Mouse (Mus musculus): ENCODE data around the gene 4930556J24Rik. TPM values are rescaled to one million over a fixed set of nuclear protein-coding genes. Genes with fewer than 3 reads are reported as not detected.
"Not testable (repeated sequence)": the region's sequence is repeated elsewhere in the genome, so short reads cannot be mapped to it uniquely, and the experiment has no call there.

Gene 4930556J24Rik
- total RNA-seq (2015) (not detected in 2 replicates), total RNA-seq (2017) (not detected in 2 replicates)

DNA sequence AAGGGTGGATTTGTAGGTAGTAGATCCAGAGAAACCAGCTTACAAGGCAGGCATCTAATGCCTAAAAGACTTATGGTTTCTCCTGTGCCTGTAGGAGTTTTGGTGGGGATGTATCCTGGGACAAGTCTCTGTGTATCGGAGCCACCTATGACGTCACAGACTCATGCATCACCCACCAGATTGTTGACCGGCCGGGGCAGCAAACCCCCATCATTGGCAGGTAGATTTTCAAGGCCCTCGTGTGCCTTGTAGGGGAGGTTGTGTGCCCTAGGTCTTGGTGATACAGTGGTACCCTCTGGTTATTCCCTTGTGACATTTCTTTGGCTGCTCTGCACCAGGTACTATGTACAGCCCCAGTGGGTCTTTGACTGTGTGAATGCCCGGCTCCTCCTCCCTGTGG, at the start of gene 4930556J24Rik:
TSS of gene 4930556J24Rik (minus strand) at position 101 of the 400 bp plus-strand sequence.
- no peak for ATAC-seq (ENCODE audit: poor library complexity, severe bottlenecking)

DNA sequence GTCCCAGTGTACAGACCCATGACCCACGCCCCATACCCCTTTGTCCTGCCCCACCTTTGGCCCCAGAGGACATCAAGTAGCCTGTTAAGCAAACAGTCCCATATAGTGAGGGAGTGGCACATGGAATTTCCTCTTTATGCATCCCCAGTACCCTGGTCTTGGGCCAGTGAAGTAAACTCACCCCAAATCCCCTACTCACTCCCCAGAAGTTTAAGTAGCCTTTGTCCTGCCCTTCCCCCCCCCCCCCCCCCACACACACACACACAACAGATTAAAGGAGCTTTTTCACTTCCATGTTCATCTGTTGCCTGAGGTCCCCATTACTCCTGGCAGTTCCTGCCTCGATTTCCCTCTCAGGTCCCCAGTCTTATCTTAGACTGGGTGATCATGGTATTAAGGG, 46.7 kb upstream of the 4930556J24Rik start:
- no peak for ATAC-seq (ENCODE audit: poor library complexity, severe bottlenecking)

DNA sequence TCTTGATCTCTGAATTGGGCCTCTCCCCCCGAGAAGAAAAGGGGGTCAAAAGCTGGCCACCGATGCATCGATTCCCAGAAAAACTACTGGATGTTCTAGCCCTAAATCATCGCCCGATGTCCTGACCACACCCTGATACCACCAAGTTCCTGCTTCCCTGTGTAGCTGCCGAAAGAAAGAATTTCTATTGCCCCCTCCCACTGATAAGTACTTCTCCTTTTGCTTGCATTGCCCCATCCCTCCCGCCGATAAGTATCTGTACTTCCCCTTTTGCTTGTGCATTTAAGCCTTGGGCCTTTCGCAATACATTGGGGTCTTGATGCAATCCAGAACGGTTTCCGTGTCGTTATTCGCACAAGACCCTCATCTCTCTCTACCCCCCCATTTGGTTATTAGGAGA, 45.5 kb upstream of the 4930556J24Rik start:
- not testable (repeated sequence) for ATAC-seq (ENCODE audit: poor library complexity, severe bottlenecking)

- ATAC-seq (ENCODE audit: poor library complexity, severe bottlenecking) = not testable (repeated sequence)
Observed at GRCm38 (mm10) chr11:4015796-4016195, 39.2 kb upstream of the 4930556J24Rik start.

- no peak for ATAC-seq (ENCODE audit: poor library complexity, severe bottlenecking)
Observed at GRCm38 (mm10) chr11:4012616-4013015, 36.0 kb upstream of the 4930556J24Rik start.

- no peak for ATAC-seq (ENCODE audit: poor library complexity, severe bottlenecking)
Observed at GRCm38 (mm10) chr11:4006462-4006861, 29.9 kb upstream of the 4930556J24Rik start.

- no peak for ATAC-seq (ENCODE audit: poor library complexity, severe bottlenecking)
Observed at GRCm38 (mm10) chr11:4005220-4005805, 28.7 kb upstream of the 4930556J24Rik start.

GRCm38 (mm10) chr11:4001603-4002002, 25.0 kb upstream of the 4930556J24Rik start:
- ATAC-seq (ENCODE audit: poor library complexity, severe bottlenecking) = peak; percentile 77

DNA sequence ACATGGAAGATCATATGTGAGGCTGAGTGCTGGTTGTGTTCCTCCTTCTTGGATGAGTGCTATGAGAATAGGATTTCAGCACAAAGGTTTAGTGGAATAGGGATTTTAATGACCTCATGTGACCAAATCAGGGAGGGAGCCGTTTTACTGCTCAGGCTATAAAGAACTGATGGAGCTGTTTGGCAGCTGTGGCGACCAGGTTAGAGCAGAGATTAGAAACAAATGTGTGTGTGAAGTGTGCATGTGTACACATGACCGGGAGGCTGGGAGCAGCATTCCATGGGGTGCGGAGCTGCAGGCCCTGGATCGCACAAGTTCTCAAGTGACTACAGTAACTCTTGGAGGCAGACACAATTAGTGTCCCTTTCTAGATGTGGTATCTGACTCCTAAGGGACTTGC, 23.0 kb upstream of the 4930556J24Rik start:
- ATAC-seq (ENCODE audit: poor library complexity, severe bottlenecking) = no peak

- ATAC-seq (ENCODE audit: poor library complexity, severe bottlenecking) = peak; percentile 93
Observed at GRCm38 (mm10) chr11:3997978-3998720, 21.6 kb upstream of the 4930556J24Rik start.

DNA sequence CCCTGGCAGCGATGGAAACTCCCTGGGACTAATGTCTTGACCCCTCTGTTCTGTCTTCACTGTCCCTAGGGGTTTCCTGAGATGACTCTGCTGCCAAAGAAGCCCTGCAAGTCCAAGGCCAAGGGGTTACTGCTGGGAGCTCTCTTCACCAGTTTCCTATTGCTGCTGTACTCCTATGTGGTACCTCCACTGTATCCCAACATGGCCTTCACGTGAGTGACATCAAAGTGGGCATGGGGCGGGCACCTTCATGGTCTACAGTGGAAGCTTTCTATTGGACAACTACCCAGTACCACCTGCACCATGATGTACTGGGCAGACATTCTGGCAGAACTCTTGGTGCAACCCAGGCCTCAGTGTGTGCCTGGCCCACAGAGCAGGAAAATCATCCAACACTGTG, 20.3 kb upstream of the 4930556J24Rik start:
- no peak for ATAC-seq (ENCODE audit: poor library complexity, severe bottlenecking)

DNA sequence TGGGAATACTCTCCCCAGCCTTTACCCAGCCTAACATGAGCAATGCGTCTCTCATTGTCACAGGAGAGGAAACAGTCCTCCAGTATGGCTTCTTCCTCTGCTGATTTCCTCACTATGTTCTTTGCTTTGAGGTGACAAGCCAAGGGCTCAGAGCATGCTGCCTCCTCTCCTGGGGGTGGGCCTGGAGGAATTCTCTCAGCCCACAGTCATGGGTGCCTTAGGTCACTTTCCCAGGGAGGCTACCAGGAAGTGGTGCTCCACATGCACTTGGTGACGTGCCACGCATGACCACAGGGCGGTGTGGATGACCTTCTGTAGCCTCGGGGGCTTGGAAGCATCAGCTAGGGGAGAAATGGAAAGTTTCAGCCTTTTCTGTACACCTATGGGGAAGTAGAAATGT, 18.9 kb upstream of the 4930556J24Rik start:
- no peak for ATAC-seq (ENCODE audit: poor library complexity, severe bottlenecking)

GRCm38 (mm10) chr11:3993914-3994313, 17.3 kb upstream of the 4930556J24Rik start:
- ATAC-seq (ENCODE audit: poor library complexity, severe bottlenecking) = no peak

GRCm38 (mm10) chr11:3993132-3993531, 16.6 kb upstream of the 4930556J24Rik start:
- ATAC-seq (ENCODE audit: poor library complexity, severe bottlenecking) = no peak

DNA sequence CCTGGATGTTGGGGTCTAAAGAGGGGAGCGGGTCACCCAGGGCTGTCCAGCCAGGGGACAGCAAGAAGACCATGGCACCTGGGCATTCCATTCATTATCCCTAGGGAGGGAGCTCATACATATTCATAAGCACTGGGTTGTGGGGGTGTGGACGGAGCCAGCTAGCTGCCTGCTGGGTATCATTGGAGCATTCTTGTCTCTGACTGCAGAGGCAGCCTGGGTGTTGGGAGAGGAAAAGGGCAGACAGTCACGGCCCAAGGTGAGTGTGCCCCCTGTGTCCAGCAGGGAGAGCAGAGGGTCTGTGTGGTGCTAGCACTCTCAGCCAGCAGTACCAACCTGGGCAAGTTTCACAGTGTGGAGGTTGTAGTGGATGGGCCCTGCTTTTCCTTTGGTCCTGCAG, 13.2 kb upstream of the 4930556J24Rik start:
- ATAC-seq (ENCODE audit: poor library complexity, severe bottlenecking) = no peak

DNA sequence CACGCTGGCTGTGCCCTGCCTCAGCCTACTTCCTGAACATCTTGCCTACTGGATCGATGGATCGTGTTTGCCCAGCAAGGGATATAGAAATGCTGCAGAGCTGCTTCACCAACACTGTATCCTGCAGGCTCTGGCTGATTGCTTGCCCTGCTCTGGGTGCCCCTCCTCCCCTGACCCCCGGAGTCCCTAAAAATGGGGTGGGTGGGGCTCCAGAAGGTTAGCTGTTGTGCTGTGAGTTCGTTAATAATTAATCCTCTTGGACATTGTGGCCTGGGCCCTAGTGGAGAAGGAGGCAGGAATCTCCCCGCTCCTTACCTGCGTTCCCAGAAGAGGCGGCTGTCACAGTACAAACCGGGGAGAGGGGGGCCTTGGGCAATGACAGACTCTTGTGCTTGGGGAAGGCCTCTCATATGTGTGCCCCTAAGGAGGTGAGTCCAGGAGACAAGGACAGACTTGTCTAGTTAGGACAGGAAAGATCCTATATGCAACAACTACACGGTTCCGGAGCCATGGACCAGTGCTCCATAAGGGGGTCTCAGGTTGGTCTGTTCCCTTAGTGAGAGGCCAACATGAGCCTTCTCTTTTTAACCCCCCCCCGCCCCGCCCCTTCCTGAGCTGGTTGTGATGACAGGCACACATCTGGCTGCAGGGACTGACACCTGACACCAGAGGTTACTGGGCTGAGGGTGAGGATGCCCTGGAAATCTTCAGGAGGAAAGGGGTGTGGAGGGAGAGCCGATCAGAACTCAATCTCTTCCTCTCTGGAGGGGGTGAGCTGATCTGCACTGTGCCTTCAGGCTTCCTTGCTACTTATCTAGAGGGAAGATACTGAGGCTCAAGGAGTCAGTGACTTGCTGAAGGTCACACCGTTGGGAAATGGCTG, 7.5 kb upstream of the 4930556J24Rik start:
- no peak for ATAC-seq (ENCODE audit: poor library complexity, severe bottlenecking)

- ATAC-seq (ENCODE audit: poor library complexity, severe bottlenecking) = no peak
Observed at GRCm38 (mm10) chr11:3983291-3983862, 6.8 kb upstream of the 4930556J24Rik start, which contains the start of gene Gal3st1. Gene Gal3st1 (plus strand): TSS chr11:3983636.

GRCm38 (mm10) chr11:3982275-3983209, 6.0 kb upstream of the 4930556J24Rik start:
- no peak for ATAC-seq (ENCODE audit: poor library complexity, severe bottlenecking)

DNA sequence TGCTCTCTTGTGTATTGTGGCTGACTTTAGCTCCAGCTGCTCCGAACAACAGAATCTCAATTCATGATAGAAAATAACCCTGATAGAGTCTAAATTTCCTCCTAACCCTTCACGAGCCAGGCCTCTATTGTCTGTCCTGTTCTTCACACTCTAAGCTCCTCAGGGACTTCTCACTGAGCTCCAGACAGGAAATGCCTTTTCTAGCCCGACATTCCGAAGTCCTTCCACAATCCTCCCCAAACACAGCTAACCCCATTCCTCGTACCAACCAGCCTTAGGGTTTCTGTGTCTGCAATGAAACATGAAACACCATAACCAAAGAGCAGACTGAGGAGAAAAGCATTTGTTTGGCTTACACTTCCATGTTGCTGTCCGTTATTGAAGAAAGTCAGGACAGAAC, 5.0 kb upstream of the 4930556J24Rik start:
- ATAC-seq (ENCODE audit: poor library complexity, severe bottlenecking) = no peak

DNA sequence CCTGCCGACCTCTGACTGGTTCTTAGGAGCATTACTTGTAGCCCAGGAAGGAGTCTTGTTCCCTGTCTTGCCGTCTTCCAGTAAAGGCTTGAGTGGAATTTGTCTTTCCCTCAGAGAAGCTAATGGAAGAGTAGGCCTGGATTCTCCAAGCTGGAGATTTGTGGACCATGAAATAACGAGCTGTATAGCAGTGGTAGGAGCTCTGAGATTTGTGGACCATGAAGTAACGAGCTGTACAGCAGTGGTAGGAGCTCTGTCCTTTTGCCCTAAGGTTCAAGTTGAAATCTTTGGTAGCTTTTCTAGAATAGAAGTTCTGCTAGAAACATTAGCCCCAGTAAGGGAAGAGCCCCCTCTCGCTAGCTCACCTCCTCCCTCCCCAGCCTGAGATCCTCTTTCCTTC, 1.8 kb upstream of the 4930556J24Rik start:
- ATAC-seq (ENCODE audit: poor library complexity, severe bottlenecking) = no peak
